Mouse (Mus musculus) hindbrain, embryonic 11.5 days (tissue): ENCODE results near the gene Golga2. TPM values are rescaled to one million over a fixed set of nuclear protein-coding genes. Genes with fewer than 3 reads are reported as not detected.

Source experiments
- ATAC-seq: fragments of 200-750 bp; cut with Nextera tagmentation; 2 replicates; pipeline ENCODE4 v1.8.0; 2017; ENCODE audit warnings: mild to moderate bottlenecking, moderate TSS enrichment, moderate library complexity; ENCODE audit not compliant: low FRiP score
- DNase-seq: peaks from one replicate; pipeline ENCODE4 v3.0.0-alpha.2; 2015; ENCODE audit warnings: low spot score
- H3K27ac ChIP-seq: fragments of 300-500 bp; sonication (generic); 2 replicates; pipeline ENCODE4 v1.5.1; 2014; ENCODE audit warnings: mild to moderate bottlenecking, low read depth, low read length
- H3K27me3 ChIP-seq: fragments of 300-500 bp; sonication (generic); 2 replicates; pipeline ENCODE4 v1.6.1; 2014; ENCODE audit warnings: mild to moderate bottlenecking, low read length, moderate library complexity, mixed read lengths; ENCODE audit not compliant: control insufficient read depth, insufficient read depth
- H3K36me3 ChIP-seq: fragments of 300-500 bp; sonication (generic); 2 replicates; pipeline ENCODE4 v1.6.1; 2014; ENCODE audit warnings: mild to moderate bottlenecking, low read length, moderate library complexity, mixed read lengths; ENCODE audit not compliant: control insufficient read depth, insufficient read depth
- H3K4me1 ChIP-seq: fragments of 300-500 bp; sonication (generic); replicated peaks from 2 replicates; pipeline ENCODE4 v1.6.1; 2014; ENCODE audit warnings: low read length, mixed read lengths; ENCODE audit not compliant: control insufficient read depth, insufficient read depth
- H3K4me2 ChIP-seq: fragments of 300-500 bp; sonication (generic); replicated peaks from 2 replicates; pipeline ENCODE4 v1.6.1; 2014; ENCODE audit warnings: mild to moderate bottlenecking, low read depth, low read length
- H3K4me3 ChIP-seq: fragments of 300-500 bp; sonication (generic); 2 replicates; pipeline ENCODE4 v1.5.1; 2014; ENCODE audit warnings: low read depth, low read length
- H3K9ac ChIP-seq: fragments of 300-500 bp; sonication (generic); 2 replicates; pipeline ENCODE4 v1.6.1; 2014; ENCODE audit warnings: low read depth, low read length
- H3K9me3 ChIP-seq: fragments of 300-500 bp; sonication (generic); 2 replicates; pipeline ENCODE4 v1.6.1; 2016; ENCODE audit warnings: low read length; ENCODE audit not compliant: control insufficient read depth
- WGBS: fragments of 180-500 bp; shearing (Covaris S2); extraction: QIAGEN DNeasy Blood & Tissue Kit; methylation state at CpG from one replicate; pipeline ENCODE4 v1.1.7; 2014; 5-methylcytosine and 5-hydroxymethylcytosine counted together
- polyA plus RNA-seq: library from polyadenylated mRNA; unstranded; fragments of >200 nt; fragmentation: Nextera tagmentation; extraction: Ambion mirVana; gene quantifications from 2 replicates; pipeline ENCODE4 v1.2.1, GENCODE M21; 2014

Golga2 gene
- polyA plus RNA-seq, 1 experiment from 2014 or later = 17.7 TPM

DNA sequence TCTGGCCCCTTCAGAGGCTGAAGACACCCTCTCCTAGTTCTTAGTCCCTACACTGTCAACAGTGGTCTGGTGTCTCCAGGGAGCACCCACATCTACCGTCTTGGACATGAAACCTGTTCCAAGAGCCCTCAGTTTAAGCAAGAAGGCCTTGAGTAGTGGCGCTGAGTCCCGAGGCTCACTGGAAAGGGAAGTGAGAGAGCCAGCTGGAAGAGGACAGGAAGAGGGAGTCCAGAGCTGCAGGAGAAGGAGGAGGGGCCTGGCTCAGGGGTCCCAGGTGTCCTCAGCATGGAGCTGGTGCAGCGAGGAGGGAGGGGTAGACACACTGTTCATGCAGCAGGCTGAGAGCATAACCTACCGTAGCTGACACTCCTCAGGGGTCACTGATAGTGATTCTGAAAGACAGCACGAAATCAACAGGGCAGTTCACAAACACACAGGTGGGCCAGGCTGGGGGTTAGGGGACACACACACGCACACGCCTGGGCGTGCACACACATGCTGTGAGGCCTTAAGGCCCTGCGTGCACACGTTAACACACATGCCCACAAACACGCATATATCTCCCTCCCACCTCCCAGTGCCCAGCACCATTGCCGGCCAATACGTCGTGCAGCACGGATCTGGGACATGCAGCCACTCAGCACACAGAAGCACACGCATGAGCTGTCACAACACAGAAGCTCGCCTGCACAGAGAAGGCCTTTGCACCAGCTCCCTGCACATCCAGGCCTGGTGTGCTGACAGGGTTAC lies 23.1 kb downstream of the Golga2 start:
- H3K9ac ChIP-seq = no peak overlapping the region

DNA sequence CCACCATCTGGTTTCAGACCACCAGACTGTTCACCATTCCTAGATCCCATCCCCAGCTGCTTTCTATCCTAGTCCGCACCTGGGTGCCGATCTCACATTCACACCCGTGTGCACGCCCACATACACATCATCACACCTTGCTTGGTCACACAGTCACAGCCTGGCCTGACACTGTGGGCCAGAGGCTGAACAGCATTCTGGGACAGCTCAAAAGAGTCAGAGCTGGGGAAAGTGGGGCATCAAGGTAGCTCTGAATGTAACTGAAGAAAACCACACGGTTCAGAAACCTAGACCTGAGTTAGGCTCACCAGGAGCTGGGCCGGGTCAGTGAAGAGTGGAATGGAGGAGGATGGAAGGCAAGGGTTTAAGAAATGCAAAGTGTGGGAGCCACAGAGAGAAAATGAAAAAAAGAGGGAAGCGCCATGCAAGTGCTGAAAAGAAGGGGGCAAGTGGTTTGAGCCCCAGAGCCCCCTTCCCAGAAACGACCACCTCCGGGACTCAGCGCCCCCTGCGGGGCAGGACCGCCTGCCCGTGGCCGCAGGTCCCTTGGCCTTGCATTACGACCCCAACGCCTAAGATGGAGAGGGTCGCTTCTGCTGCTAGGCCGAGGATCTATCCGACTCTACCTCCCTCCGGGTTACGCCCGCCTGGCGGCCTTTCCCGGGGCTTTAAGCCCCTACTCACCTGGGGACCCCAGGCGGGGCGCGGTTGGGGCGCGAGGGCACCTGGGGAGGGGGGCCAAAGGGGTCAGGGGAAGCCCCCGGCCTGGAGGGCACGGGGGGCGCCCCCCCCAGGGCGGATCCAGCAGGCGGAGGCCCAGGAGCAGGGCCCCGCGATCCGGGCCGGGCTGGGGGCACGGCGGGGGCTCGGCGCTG lies 24.5 kb downstream of the Golga2 start:
- Histone ChIP-seq H3K4me2 (peak overlapping the region; percentile 99), H3K27ac (no peak overlapping the region), H3K4me3 (peak overlapping the region; percentile 55), H3K9ac (peak overlapping the region; percentile 70), H3K27me3 (no peaks in the 10 kb centered on the region; the same call in 1 of the 2 replicates), H3K9me3 (no peaks in the 10 kb centered on the region), H3K36me3 (peaks cover under 1% of the 10 kb centered on the region; the same call in 1 of the 2 replicates), H3K4me1 (peaks cover 3% of the 10 kb centered on the region; the same call in 1 of the 2 replicates)
- DNase-seq = no peak
- peak; percentile 16 for ATAC-seq
- WGBS = 12% methylated on average over 30 of the region's 42 CpGs

More for the DNA sequence above, 23.1 kb downstream of the Golga2 start:
- Histone ChIP-seq H3K4me1 (peaks cover 3% of the 10 kb centered on the region; the same call in 1 of the 2 replicates), H3K36me3 (peaks cover 9% of the 10 kb centered on the region; the same call in 1 of the 2 replicates), H3K27me3 (no peaks in the 10 kb centered on the region), H3K9me3 (no peaks in the 10 kb centered on the region), H3K4me3 (no peak overlapping the region), H3K27ac (no peak overlapping the region), H3K4me2 (no peak overlapping the region)
- ATAC-seq (no peak), DNase-seq (no peak)
- 90% methylated on average over 18 of the region's 18 CpGs for WGBS

- DNase-seq = peak; percentile 93
- peak overlapping the region; percentile 70 for H3K9ac ChIP-seq
- H3K4me3 ChIP-seq = peak overlapping the region; percentile 55
- 2% methylated on average over 55 of the region's 56 CpGs for WGBS
- no peaks in the 10 kb centered on the region for H3K36me3 ChIP-seq
- H3K4me2 ChIP-seq = peak overlapping the region; percentile 99
- no peaks in the 10 kb centered on the region; the same call in 1 of the 2 replicates for H3K27me3 ChIP-seq
- H3K27ac ChIP-seq = no peak overlapping the region
- H3K9me3 ChIP-seq = no peaks in the 10 kb centered on the region
- H3K4me1 ChIP-seq = peaks cover 3% of the 10 kb centered on the region; the same call in 1 of the 2 replicates
- ATAC-seq = peak; percentile 81
These were observed 25.3 kb downstream of the Golga2 start for GRCm38 (mm10) chr2:32312318-32312964.

DNA sequence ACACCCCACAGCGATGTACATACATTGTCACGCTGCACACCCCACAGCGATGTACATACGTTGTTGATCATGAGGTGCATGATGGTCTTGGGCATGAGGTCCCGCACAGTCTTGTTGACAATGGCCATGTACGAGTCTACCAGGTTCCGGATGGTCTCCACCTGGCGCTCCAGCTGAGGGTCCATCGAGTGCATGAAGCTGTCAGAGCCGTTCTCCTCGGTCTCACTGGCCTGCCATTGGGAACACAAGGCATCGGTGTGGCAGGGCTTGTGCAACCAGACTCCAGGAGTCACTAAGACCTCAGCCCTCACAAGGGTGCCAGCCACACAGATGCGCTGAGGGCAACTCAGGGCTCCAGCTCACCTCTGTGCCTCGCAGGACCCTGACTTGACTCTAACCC lies 27.6 kb downstream of the Golga2 start:
- H3K4me1 ChIP-seq = peaks cover 8% of the 10 kb centered on the region
- no peak overlapping the region for H3K4me2 ChIP-seq
- H3K4me3 ChIP-seq = no peak overlapping the region
- ATAC-seq = no peak
- no peaks in the 10 kb centered on the region for H3K9me3 ChIP-seq
- no peaks in the 10 kb centered on the region for H3K36me3 ChIP-seq
- H3K27me3 ChIP-seq = no peaks in the 10 kb centered on the region; the same call in 1 of the 2 replicates
- DNase-seq = no peak
- 93% methylated on average over 14 of the region's 14 CpGs for WGBS
- no peak overlapping the region for H3K9ac ChIP-seq
- no peak overlapping the region for H3K27ac ChIP-seq

DNA sequence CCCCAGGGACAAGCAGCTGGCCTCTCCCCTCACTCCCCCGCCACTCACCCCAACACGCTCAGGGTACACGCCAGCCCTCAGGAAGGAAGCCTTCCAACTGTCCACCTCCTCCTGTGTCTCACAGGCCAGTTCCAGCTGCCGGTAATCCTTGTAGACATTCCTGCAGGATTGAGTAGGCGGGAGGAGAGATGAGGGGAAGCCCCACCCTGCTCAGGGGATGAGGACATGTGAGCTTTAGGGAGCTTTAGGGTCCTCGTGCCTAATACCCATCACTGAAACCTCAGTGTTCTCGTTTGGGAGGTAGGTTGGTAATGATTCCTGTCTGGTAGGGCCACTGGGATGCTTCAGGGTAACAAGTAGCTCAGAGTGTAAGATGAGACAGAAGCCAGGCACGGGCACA lies 28.6 kb downstream of the Golga2 start:
- H3K4me3 ChIP-seq = no peak overlapping the region
- 32% methylated on average over 8 of the region's 8 CpGs for WGBS
- H3K36me3 ChIP-seq = no peaks in the 10 kb centered on the region
- DNase-seq (no peak), ATAC-seq (no peak)
- no peaks in the 10 kb centered on the region for H3K9me3 ChIP-seq
- peaks cover 8% of the 10 kb centered on the region for H3K4me1 ChIP-seq
- H3K4me2 ChIP-seq = no peak overlapping the region; the same call in 1 of the 2 replicates
- no peak overlapping the region for H3K9ac ChIP-seq
- peak overlapping the region; percentile 6; the same call in 1 of the 2 replicates for H3K27ac ChIP-seq
- H3K27me3 ChIP-seq = no peaks in the 10 kb centered on the region; the same call in 1 of the 2 replicates

DNA sequence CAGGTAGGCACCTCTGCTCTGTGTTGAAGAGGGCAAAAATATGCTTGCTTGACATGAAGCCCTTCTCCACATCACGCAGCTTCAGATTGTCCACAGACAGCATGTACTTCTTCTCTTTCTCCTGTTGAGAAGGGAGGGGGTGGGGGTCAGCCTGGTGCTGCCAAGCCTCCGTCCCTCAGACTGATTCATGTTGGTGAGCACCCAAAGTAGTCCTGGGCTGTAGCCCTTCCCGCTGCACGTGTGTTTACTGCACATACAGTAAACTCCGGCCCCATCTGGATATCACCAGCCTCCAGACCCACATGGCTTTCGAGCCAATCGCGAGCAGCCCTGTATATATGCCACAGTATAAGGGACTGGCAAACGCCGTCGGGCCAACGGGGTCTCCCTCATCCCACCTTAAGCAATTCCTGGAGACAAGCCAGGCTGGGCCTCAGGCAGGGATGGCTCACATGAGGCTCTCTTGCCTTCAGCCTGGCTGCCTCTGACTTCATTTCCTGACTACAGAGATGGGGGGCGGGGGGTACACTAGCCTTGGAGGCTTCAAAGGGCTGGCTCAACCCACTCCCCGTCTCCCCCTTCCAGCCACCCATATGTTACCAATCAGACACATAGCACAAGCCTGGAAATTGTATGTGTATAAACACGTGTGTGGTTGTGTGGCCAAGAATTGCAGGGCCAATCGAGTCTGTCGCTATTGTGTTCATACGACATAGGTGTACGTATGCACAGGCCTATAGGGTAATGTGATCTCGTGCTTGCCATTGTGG lies 29.9 kb downstream of the Golga2 start:
- H3K4me2 ChIP-seq = no peak overlapping the region

GRCm38 (mm10) chr2:32317791-32318417 lies 30.7 kb downstream of the Golga2 start:
- peak; percentile 72 for DNase-seq
- Histone ChIP-seq H3K27me3 (no peaks in the 10 kb centered on the region; the same call in 1 of the 2 replicates), H3K4me3 (peak overlapping the region; percentile 27; the same call in 1 of the 2 replicates)

More for the DNA sequence above, 29.9 kb downstream of the Golga2 start:
- ATAC-seq (no peak), DNase-seq (peak; percentile 50)
- no peaks in the 10 kb centered on the region for H3K36me3 ChIP-seq
- no peaks in the 10 kb centered on the region for H3K9me3 ChIP-seq
- peak overlapping the region; percentile 70 for H3K27ac ChIP-seq
- no peak overlapping the region for H3K4me3 ChIP-seq
- H3K27me3 ChIP-seq = no peaks in the 10 kb centered on the region; the same call in 1 of the 2 replicates
- 71% methylated on average over 20 of the region's 20 CpGs for WGBS
- no peak overlapping the region for H3K9ac ChIP-seq
- H3K4me1 ChIP-seq = peaks cover 5% of the 10 kb centered on the region

More at GRCm38 (mm10) chr2:32317791-32318417, 30.7 kb downstream of the Golga2 start:
- Histone ChIP-seq H3K9ac (peak overlapping the region; percentile 50), H3K27ac (peak overlapping the region; percentile 70), H3K4me2 (peak overlapping the region; percentile 33), H3K4me1 (peaks cover 5% of the 10 kb centered on the region), H3K9me3 (no peaks in the 10 kb centered on the region), H3K36me3 (no peaks in the 10 kb centered on the region)
- 11% methylated on average over 18 of the region's 19 CpGs for WGBS
- peak; percentile 71 for ATAC-seq
